Mouse (Mus musculus): ENCODE data around the gene Slc27a1.
A peak's percentile ranks its signal among the peaks of the same experiment; 100 is the strongest.

GRCm38 (mm10) chr8:71569366-71570290, 946 bp downstream of the Slc27a1 start:
- peak; percentile 25 for TF ChIP-seq POLR2A (IDR thresholded peaks at IDR 0.05; ENCODE audit: low read depth, low read length)
- no peak for TF ChIP-seq CTCF (conservative IDR thresholded peaks at IDR 0.05; ENCODE audit: insufficient read depth, insufficient read length, low read depth, low read length)
